Mouse (Mus musculus) heart, adult 2 months (tissue): ENCODE results near the gene Gm20219.

Source experiments
- CTCF ChIP-seq: fragments of 200-600 bp; IDR thresholded peaks from 2 replicates; pipeline ENCODE4 v1.8.1; 2022; ENCODE audit warnings: antibody characterized with exemption, mild to moderate bottlenecking, moderate library complexity
- POLR2A ChIP-seq: fragments of 200-500 bp; IDR thresholded peaks from 2 replicates; pipeline ENCODE4 v1.6.1; 2011; ENCODE audit warnings: mild to moderate bottlenecking, low read depth, low read length, control low read depth; ENCODE audit not compliant: insufficient read depth

DNA sequence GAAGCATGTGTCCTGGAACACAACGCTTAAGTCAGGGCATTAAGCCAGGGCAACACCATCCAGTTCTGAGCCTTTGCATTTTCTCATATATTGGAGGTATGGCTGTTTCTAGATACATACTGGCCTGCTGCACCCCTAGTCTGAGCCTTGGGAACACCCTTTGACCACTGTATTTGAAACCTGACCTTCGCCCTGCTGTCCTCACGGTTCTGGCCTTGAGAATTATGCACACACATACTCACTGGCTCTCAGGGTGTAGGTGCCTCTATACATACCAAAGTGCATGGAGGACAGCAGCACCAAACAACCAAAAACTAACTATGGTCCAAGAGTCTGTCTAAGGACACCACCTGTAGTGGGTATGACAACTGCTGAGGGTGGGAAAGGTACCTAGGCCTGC is 18.8 kb upstream of the Gm20219 start:
- TF ChIP-seq POLR2A (no peak), CTCF (no peak)
